Mouse (Mus musculus) urinary bladder, adult 18-20 months (tissue): ENCODE data around the gene Rhbdf2.

Experiments
- DNase-seq, 2 experiments: peaks; one replicate each; pipeline ENCODE4 v3.0.0; 2022; ENCODE audit warnings: low spot score in 2 of 2, mixed read lengths in 2 of 2

Rhbdf2 gene

GRCm38 (mm10) chr11:116589020-116589531 lies 37.7 kb downstream of the Rhbdf2 start:
- no peak for DNase-seq

GRCm38 (mm10) chr11:116586801-116587631 lies 39.8 kb downstream of the Rhbdf2 start:
- DNase-seq = peak; percentile 64 to 79

GRCm38 (mm10) chr11:116586310-116586709 lies 40.5 kb downstream of the Rhbdf2 start, which contains the start of gene Aanat:
Aanat (plus strand) TSS chr11:116586432.
- no peak for DNase-seq

- DNase-seq = no peak
Observed at GRCm38 (mm10) chr11:116585682-116586081, 41.1 kb downstream of the Rhbdf2 start.

GRCm38 (mm10) chr11:116581376-116581814 lies 45.4 kb downstream of the Rhbdf2 start, which contains the start of gene Ube2o:
Ube2o (minus strand) TSS chr11:116581447.
- DNase-seq = peak in 1 of 2 experiments; percentile 77

- DNase-seq = peak in 1 of 2 experiments; percentile 71
Observed at GRCm38 (mm10) chr11:116580711-116581375, 46.0 kb downstream of the Rhbdf2 start.

- no peak for DNase-seq
Observed at GRCm38 (mm10) chr11:116580031-116580652, 46.7 kb downstream of the Rhbdf2 start.

GRCm38 (mm10) chr11:116579280-116579679 lies 47.5 kb downstream of the Rhbdf2 start:
- DNase-seq = no peak

GRCm38 (mm10) chr11:116575396-116575795 lies 51.4 kb downstream of the Rhbdf2 start:
- DNase-seq = no peak

GRCm38 (mm10) chr11:116574982-116575381 lies 51.8 kb downstream of the Rhbdf2 start:
- DNase-seq = no peak

GRCm38 (mm10) chr11:116574486-116574885 lies 52.3 kb downstream of the Rhbdf2 start:
- DNase-seq = no peak

- no peak for DNase-seq
Observed at GRCm38 (mm10) chr11:116572756-116573543, 53.9 kb downstream of the Rhbdf2 start.

- DNase-seq = no peak
Observed at GRCm38 (mm10) chr11:116571767-116572679, 54.8 kb downstream of the Rhbdf2 start.

GRCm38 (mm10) chr11:116570821-116571220 lies 56.0 kb downstream of the Rhbdf2 start:
- DNase-seq = no peak

- DNase-seq = no peak
Observed at GRCm38 (mm10) chr11:116567531-116567930, 59.3 kb downstream of the Rhbdf2 start.

- no peak for DNase-seq
Observed at GRCm38 (mm10) chr11:116565283-116566041, 61.4 kb downstream of the Rhbdf2 start.

GRCm38 (mm10) chr11:116556308-116556707 lies 70.5 kb downstream of the Rhbdf2 start:
- DNase-seq = no peak

GRCm38 (mm10) chr11:116555572-116555971 lies 71.2 kb downstream of the Rhbdf2 start:
- DNase-seq = no peak

GRCm38 (mm10) chr11:116554171-116554878 lies 72.5 kb downstream of the Rhbdf2 start:
- DNase-seq = no peak
